Mouse (Mus musculus): Measurements from ENCODE around the gene Eml3. TPM values are rescaled to one million over a fixed set of nuclear protein-coding genes. Genes with fewer than 3 reads are reported as not detected.
A peak's percentile ranks its signal among the peaks of the same experiment; 100 is the strongest.
"Not testable (repeated sequence)": the region's sequence is repeated elsewhere in the genome, so short reads cannot be mapped to it uniquely, and the experiment has no call there.

Eml3 gene
- 21.3 and 24.9 TPM in 2 replicates for polyA plus RNA-seq (2016; fragmentation: Nextera tagmentation; extraction: Ambion mirVana)

- H3K27ac ChIP-seq = peak within 1 kb of the TSS; percentile 92
- H3K36me3 ChIP-seq = peaks cover 55% of the 10 kb centered on the region
- H3K9me3 ChIP-seq = no peaks in the 10 kb centered on the region
- no peaks in the 10 kb centered on the region for H3K27me3 ChIP-seq (ENCODE audit: insufficient read depth, poor library complexity, severe bottlenecking)
- WGBS = under 1% methylated on average over 73 of the region's 74 CpGs
- peaks cover 28% of the 10 kb centered on the region for H3K4me1 ChIP-seq (replicated peaks)
- peak within 1 kb of the TSS; percentile 81 for H3K4me3 ChIP-seq
- DNase-seq (ENCODE audit: low spot score) = peak; percentile 82
Measured at GRCm38 (mm10) chr19:8929224-8930088, at the start of gene Eml3, which contains the start of gene Rom1. Gene Eml3 (plus strand): TSS chr19:8929552. Gene Rom1 (minus strand): TSS chr19:8929356.

DNA sequence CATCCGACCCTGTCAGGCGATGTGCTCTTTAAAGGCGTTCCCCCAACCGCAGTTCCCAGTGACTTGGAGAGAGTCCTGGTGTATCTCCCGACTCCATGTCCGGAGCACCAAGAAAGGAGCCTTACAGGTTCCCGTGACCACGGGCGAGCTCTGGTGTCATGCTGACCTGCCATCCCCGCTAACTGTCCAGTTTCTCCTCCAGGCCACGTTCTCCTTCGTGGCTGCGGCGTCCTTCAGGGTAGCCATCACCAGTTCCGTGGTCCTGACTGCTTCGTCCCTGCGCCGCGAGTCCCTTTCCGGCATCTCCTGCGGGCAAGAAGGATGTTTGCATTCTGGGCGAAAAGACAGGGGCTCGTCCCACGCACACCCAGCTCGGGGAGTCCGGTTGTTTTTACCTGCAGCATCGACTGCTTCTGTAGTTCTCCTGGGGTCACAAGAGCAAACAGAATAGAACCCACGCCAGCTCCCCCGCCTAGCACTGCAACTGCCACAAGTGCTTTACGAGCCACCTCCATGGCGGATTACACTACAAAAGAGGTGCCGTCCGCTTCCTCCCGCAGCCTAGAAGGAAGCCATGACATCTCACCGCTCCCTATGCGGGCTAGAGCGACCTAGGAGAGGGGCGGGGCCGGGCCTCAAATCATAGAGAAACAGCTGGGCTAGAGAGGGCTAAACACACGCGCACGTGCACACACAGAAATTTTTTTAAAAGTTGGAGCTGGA is 48.9 kb upstream of the Eml3 start, which contains the start of gene Uqcc3:
Gene Uqcc3, minus strand, starts transcription at position 613 of the 723 bp plus-strand sequence.
- peaks cover 27% of the 10 kb centered on the region for H3K36me3 ChIP-seq
- WGBS = under 1% methylated on average over 42 of the region's 42 CpGs
- H3K27ac ChIP-seq = peak within 1 kb of the TSS; percentile 91
- peak; percentile 85 for DNase-seq (ENCODE audit: low spot score)
- peak within 1 kb of the TSS; percentile 85 for H3K4me3 ChIP-seq
- peaks cover 14% of the 10 kb centered on the region for H3K4me1 ChIP-seq (replicated peaks)
- H3K27me3 ChIP-seq (ENCODE audit: insufficient read depth, poor library complexity, severe bottlenecking) = no peaks in the 10 kb centered on the region
- no peaks in the 10 kb centered on the region for H3K9me3 ChIP-seq

- Histone ChIP-seq H3K27me3 (ENCODE audit: insufficient read depth, poor library complexity, severe bottlenecking) (no peaks in the 10 kb centered on the region), H3K9me3 (no peaks in the 10 kb centered on the region), H3K27ac (peak overlapping the region; percentile 91), H3K4me3 (peak overlapping the region; percentile 85), H3K4me1 (replicated peaks) (peaks cover 14% of the 10 kb centered on the region), H3K36me3 (peaks cover 21% of the 10 kb centered on the region)
- no peak for DNase-seq (ENCODE audit: low spot score)
- 20% methylated on average over 3 of the region's 3 CpGs for WGBS
Measured at GRCm38 (mm10) chr19:8881034-8881392, 48.3 kb upstream of the Eml3 start.

DNA sequence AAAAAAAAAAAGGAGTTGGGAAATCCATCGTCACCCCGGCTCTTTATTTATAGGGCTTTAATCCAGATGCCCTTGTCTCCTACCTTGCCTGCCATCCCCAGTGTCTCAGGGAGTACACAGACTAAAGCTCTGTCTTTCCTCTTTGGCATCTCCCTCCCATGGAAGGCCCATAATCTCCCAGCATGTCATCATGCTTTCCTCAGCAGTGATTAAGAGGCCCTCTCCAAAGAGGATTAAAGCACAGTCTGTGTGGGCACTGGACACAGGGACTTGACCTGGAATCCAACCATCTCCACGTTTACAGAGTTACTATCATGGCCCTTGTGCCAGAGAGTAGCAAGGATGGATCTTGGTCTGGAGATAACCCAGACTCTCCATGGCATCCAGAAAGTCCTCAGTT is 45.7 kb upstream of the Eml3 start, which contains the start of the genes Lbhd1 and Gm49403:
Gene Lbhd1, plus strand, starts transcription at position 117 of the 400 bp plus-strand sequence.
Gene Gm49403, plus strand, starts transcription at position 315 of the 400 bp plus-strand sequence.
- WGBS = 81% methylated on average over 3 of the region's 3 CpGs
- Histone ChIP-seq H3K9me3 (no peaks in the 10 kb centered on the region), H3K4me3 (no peak within 1 kb of the TSS), H3K27me3 (ENCODE audit: insufficient read depth, poor library complexity, severe bottlenecking) (no peaks in the 10 kb centered on the region), H3K36me3 (no peaks in the 10 kb centered on the region), H3K27ac (no peak within 1 kb of the TSS), H3K4me1 (replicated peaks) (peaks cover 25% of the 10 kb centered on the region)
- DNase-seq (ENCODE audit: low spot score) = no peak

GRCm38 (mm10) chr19:8886916-8887584 is 42.3 kb upstream of the Eml3 start:
- no peak for DNase-seq (ENCODE audit: low spot score)
- Histone ChIP-seq H3K9me3 (no peaks in the 10 kb centered on the region), H3K4me3 (peak overlapping the region; percentile 74), H3K27ac (peak overlapping the region; percentile 94), H3K27me3 (ENCODE audit: insufficient read depth, poor library complexity, severe bottlenecking) (no peaks in the 10 kb centered on the region), H3K36me3 (peaks cover 19% of the 10 kb centered on the region), H3K4me1 (replicated peaks) (peaks cover 18% of the 10 kb centered on the region)
- 54% methylated on average over 1 of the region's 1 CpGs for WGBS

DNA sequence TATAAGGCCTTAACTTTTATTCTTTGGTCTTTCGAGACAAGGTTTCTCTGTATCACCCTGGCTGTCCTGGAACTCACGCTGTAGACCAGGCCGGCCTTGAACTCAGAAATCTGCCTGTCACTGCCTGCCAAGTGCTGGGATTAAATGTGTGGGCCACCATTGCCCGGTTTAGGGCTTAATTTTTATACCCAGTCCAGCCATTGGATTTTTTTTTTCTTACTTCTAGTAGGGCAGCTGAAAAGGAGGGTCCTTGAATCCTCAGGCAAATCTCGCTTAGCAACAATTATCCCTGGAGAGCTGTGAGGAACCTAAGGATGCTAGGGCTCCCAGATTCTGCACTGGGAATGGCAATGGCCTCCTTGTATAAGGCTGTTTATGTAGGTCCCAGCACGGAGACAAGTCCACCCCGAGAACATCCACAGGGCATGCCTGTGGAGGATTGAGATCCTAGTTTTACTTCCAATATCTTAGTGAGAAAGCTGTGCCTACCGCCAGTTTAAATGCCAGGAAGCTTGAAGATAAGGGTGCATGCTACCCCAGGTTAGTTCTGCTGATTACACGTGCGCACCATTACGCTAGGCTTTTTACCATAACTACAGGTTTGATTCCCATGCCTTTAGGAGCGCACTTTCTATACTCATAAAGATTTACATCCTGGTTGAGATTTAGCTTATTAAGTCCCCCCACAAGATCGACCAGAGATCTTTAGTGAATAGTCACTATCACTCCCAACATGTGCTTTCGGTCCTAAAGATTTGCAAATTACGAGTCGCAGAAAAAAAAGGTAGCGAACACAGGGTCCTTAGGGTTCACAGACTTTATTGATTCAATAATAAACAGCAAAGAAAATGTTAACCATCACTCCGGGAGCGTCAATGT is 41.5 kb upstream of the Eml3 start:
- peaks cover 21% of the 10 kb centered on the region for H3K4me1 ChIP-seq (replicated peaks)
- H3K27ac ChIP-seq = peak overlapping the region; percentile 94
- peak overlapping the region; percentile 74 for H3K4me3 ChIP-seq
- H3K36me3 ChIP-seq = peaks cover 19% of the 10 kb centered on the region
- H3K27me3 ChIP-seq (ENCODE audit: insufficient read depth, poor library complexity, severe bottlenecking) = no peaks in the 10 kb centered on the region
- DNase-seq (ENCODE audit: low spot score) = no peak
- no peaks in the 10 kb centered on the region for H3K9me3 ChIP-seq
- 16% methylated on average over 19 of the region's 19 CpGs for WGBS

- Histone ChIP-seq H3K27me3 (ENCODE audit: insufficient read depth, poor library complexity, severe bottlenecking) (no peaks in the 10 kb centered on the region), H3K27ac (peak within 1 kb of the TSS; percentile 94), H3K9me3 (no peaks in the 10 kb centered on the region), H3K4me3 (peak within 1 kb of the TSS; percentile 74), H3K36me3 (peaks cover 19% of the 10 kb centered on the region), H3K4me1 (replicated peaks) (peaks cover 27% of the 10 kb centered on the region)
- 1% methylated on average over 58 of the region's 58 CpGs for WGBS
- DNase-seq (ENCODE audit: low spot score) = peak; percentile 97
Measured at GRCm38 (mm10) chr19:8888511-8889385, 40.6 kb upstream of the Eml3 start, which contains the start of the genes 1810009A15Rik and Gm49416. Gene 1810009A15Rik (plus strand): TSS chr19:8888853. Gene Gm49416 (plus strand): TSS chr19:8888926.

DNA sequence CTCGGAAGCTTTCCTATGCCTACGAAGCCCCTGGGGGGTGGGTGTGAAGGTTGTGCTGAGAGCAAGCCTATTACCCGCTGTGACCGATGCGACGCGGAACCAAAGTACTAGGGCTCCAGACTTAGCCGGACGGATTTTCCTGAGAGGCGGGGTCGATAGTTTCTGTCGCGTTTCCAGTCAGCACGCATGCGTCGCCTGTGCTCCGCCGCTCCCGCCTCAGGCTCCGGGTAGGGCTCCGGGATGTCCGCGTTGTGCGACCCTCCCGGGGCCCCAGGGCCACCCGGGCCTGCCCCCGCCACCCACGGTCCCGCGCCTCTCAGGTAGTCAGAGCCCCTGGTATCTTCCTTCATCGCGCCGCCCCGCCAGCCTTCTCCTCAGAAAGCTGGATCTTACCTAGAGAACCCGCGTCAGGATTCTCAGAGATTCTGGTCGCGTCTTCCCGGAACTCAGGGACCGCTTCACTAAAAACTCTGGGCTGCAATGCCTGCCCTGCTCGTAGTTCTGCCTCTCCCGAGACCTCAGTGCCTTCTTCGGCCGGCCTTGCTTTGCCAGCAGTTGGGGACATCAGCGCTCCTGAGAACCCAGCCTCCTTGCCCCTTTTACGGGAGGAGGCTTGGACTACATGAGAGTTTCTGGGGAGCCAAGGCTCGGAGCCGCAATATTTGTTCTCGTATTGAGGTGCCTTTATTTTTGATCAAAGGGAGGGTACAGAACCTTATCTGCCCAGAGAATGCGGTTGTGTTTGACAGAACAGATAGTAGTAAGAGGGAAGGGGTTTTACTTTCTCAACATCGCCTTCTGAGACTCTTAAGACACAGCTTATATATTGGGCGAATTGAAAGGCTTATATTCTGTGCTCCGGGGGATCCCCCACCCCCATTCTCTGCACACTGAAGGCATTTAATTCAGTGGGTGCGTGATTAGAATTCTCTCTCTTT is 36.3 kb upstream of the Eml3 start, which contains the start of gene Ints5:
Gene Ints5, plus strand, starts transcription at position 177 of the 938 bp plus-strand sequence.
- peaks cover 47% of the 10 kb centered on the region for H3K36me3 ChIP-seq

GRCm38 (mm10) chr19:8895397-8895960 is 33.9 kb upstream of the Eml3 start:
- H3K4me1 ChIP-seq (replicated peaks) = peaks cover 51% of the 10 kb centered on the region

More for the DNA sequence above, 36.3 kb upstream of the Eml3 start, which contains the start of gene Ints5:
- H3K9me3 ChIP-seq = no peaks in the 10 kb centered on the region
- H3K27me3 ChIP-seq (ENCODE audit: insufficient read depth, poor library complexity, severe bottlenecking) = no peaks in the 10 kb centered on the region
- peak within 1 kb of the TSS; percentile 79 for H3K4me3 ChIP-seq
- peak within 1 kb of the TSS; percentile 96 for H3K27ac ChIP-seq
- DNase-seq (ENCODE audit: low spot score) = peak; percentile 86
- WGBS = 3% methylated on average over 54 of the region's 54 CpGs
- peaks cover 46% of the 10 kb centered on the region for H3K4me1 ChIP-seq (replicated peaks)

DNA sequence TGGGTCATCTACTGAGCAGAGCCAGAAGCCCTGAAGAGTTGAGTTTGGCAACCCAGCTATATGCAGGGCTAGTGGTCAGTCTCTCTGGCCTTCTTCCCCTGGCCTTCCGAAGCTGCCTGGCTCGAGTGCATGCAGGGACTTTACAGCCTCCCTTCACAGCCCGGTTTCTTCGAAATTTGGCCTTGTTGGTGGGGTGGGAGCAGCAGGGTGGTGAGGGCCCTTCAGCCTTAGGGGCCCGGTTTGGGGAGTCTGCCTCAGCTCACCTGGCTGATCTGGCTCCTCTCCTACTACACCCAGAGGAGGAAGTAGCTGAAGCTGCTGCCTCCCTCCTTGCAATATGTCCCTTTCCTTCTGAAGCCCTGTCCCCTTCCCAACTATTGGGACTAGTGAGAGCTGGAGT is 33.1 kb upstream of the Eml3 start:
- H3K9me3 ChIP-seq; H3K27me3 ChIP-seq (ENCODE audit: insufficient read depth, poor library complexity, severe bottlenecking); DNase-seq (ENCODE audit: low spot score): not testable (repeated sequence)
- Histone ChIP-seq H3K4me1 (replicated peaks) (peaks cover 51% of the 10 kb centered on the region), H3K4me3 (peak overlapping the region; percentile 20; the same call in 1 of the 2 replicates), H3K27ac (0 out of 2 replicates have a peak overlapping the region, but pooled peaks have one; percentile 5), H3K36me3 (peaks cover 47% of the 10 kb centered on the region)
- WGBS = 95% methylated on average over 5 of the region's 5 CpGs

More at GRCm38 (mm10) chr19:8895397-8895960, 33.9 kb upstream of the Eml3 start:
- DNase-seq (ENCODE audit: low spot score) = no peak
- H3K4me3 ChIP-seq = peak overlapping the region; percentile 20; the same call in 1 of the 2 replicates
- WGBS = 92% methylated on average over 9 of the region's 9 CpGs
- peaks cover 47% of the 10 kb centered on the region for H3K36me3 ChIP-seq
- H3K9me3 ChIP-seq = no peaks in the 10 kb centered on the region
- H3K27ac ChIP-seq = no peak overlapping the region; the same call in 1 of the 2 replicates
- no peaks in the 10 kb centered on the region for H3K27me3 ChIP-seq (ENCODE audit: insufficient read depth, poor library complexity, severe bottlenecking)
